Mouse (Mus musculus) stomach, embryonic 16.5 days (tissue): ENCODE data around the gene Bbof1. TPM values are rescaled to one million over a fixed set of nuclear protein-coding genes. Genes with fewer than 3 reads are reported as not detected.

Experiments
- ATAC-seq: fragments of 200-750 bp; cut with Nextera tagmentation; 2 replicates; pipeline ENCODE4 v1.8.0; 2017; ENCODE audit warnings: moderate number of reproducible peaks, moderate TSS enrichment; ENCODE audit not compliant: insufficient read depth, low FRiP score
- H3K27ac ChIP-seq: fragments of 300-500 bp; sonication (generic); 2 replicates; pipeline ENCODE4 v1.5.1; 2014; ENCODE audit warnings: low read length
- H3K27me3 ChIP-seq: fragments of 300-500 bp; sonication (generic); 2 replicates; pipeline ENCODE4 v1.6.1; 2014; ENCODE audit warnings: low read length, control low read depth, mixed read lengths; ENCODE audit not compliant: control insufficient read depth, insufficient read depth
- H3K36me3 ChIP-seq: fragments of 300-500 bp; sonication (generic); 2 replicates; pipeline ENCODE4 v1.6.1; 2014; ENCODE audit warnings: low read length; ENCODE audit not compliant: control insufficient read depth, insufficient read depth
- H3K4me1 ChIP-seq: fragments of 300-500 bp; sonication (generic); 2 replicates; pipeline ENCODE4 v1.6.1; 2014; ENCODE audit warnings: low read length, control low read depth, mixed read lengths; ENCODE audit not compliant: control insufficient read depth, insufficient read depth
- H3K4me2 ChIP-seq: fragments of 300-500 bp; sonication (generic); 2 replicates; pipeline ENCODE4 v1.6.1; 2014; ENCODE audit warnings: low read depth, low read length, mixed read lengths
- H3K4me3 ChIP-seq: fragments of 300-500 bp; sonication (generic); replicated peaks from 2 replicates; pipeline ENCODE4 v1.5.1; 2014; ENCODE audit warnings: mild to moderate bottlenecking, low read length
- H3K9ac ChIP-seq: fragments of 300-500 bp; sonication (generic); 2 replicates; pipeline ENCODE4 v1.6.1; 2014; ENCODE audit warnings: low read length
- H3K9me3 ChIP-seq: fragments of 300-500 bp; sonication (generic); replicated peaks from 2 replicates; pipeline ENCODE4 v1.6.1; 2016; ENCODE audit warnings: low read length, control low read depth; ENCODE audit not compliant: control insufficient read depth
- WGBS: fragments of 180-500 bp; shearing (Covaris S2); extraction: QIAGEN DNeasy Blood & Tissue Kit; methylation state at CpG from one replicate; pipeline ENCODE4 v1.1.7; 2014; 5-methylcytosine and 5-hydroxymethylcytosine counted together
- polyA plus RNA-seq: library from polyadenylated mRNA; unstranded; fragments of >200 nt; fragmentation: Nextera tagmentation; extraction: Ambion mirVana; gene quantifications from 2 replicates; pipeline ENCODE4 v1.2.1, GENCODE M21; 2015

Bbof1 gene
- polyA plus RNA-seq, 1 experiment from 2014 or later = 0.89 TPM

DNA sequence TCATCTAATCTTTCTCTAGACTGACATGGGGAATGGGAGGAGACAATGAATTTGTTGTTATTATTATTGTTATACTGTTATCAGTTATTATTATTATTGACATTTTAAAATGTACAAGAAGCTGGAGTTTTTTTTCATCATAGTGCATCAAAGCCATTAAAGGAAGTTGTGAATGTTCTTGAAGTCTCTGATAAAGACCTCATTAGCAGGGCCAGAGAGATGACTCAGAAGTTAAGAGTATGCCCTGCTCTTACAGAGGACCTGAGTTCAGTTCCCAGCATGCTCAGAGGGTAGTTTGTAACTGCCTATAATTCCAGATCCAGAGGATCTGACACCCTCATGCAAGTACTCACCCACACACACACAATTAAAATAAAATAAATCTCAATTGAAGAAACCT, 11.2 kb upstream of the Bbof1 start:
- no peaks in the 10 kb centered on the region for H3K9me3 ChIP-seq
- ATAC-seq = no peak
- H3K4me3 ChIP-seq = no peak overlapping the region
- H3K27me3 ChIP-seq = no peaks in the 10 kb centered on the region
- no peak overlapping the region; the same call in 1 of the 2 replicates for H3K27ac ChIP-seq
- no peaks in the 10 kb centered on the region for H3K36me3 ChIP-seq
- H3K9ac ChIP-seq = no peak overlapping the region
- H3K4me1 ChIP-seq = peaks cover 11% of the 10 kb centered on the region; the same call in 1 of the 2 replicates
- H3K4me2 ChIP-seq = no peak overlapping the region

DNA sequence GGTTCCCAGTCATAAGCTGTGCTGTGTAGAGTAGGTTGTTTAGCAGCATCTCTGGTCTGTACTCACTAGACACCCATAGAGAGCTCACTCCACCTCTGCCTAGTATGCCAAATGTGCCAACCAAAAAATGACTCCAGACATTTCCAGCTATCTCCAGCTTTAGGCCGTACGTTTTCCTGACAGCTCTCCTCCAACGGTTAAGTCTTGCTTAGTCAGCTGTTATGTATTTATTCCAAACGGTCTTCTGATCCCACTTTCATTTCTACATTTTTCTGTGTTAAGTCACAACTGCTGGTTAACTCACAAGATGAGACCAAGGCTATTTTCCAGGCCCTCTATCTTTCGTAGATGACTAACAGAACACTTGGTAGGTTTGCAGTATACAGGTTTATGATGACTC, 10.2 kb upstream of the Bbof1 start:
- Histone ChIP-seq H3K36me3 (no peaks in the 10 kb centered on the region), H3K4me1 (peaks cover 11% of the 10 kb centered on the region; the same call in 1 of the 2 replicates), H3K4me3 (no peak overlapping the region), H3K9ac (no peak overlapping the region), H3K27ac (0 out of 2 replicates have a peak overlapping the region, but pooled peaks have one; percentile 2), H3K4me2 (no peak overlapping the region), H3K9me3 (no peaks in the 10 kb centered on the region), H3K27me3 (no peaks in the 10 kb centered on the region)
- 67% methylated on average over 5 of the region's 5 CpGs for WGBS
- ATAC-seq = no peak

DNA sequence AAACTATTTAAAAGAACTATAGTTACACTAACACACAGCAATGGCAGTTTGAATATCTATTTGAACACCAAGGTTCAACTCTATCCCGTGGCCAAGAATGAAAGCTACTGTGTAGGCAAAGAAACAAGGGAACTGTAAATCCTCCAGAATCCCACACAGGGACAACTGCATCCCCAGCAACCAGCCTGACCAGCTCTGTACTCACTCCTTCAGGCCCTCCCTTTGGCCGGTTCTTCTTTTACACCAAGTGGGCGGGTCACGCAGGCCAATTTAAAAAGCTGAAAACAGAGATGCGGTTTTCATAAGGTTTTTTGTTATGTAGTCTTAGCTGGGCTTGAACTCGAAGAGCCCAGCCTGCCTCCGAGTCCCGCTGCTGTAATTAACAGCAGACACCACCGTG, 9.7 kb upstream of the Bbof1 start:
- Histone ChIP-seq H3K4me2 (0 out of 2 replicates have a peak overlapping the region, but pooled peaks have one; percentile 7), H3K36me3 (no peaks in the 10 kb centered on the region), H3K4me1 (peaks cover 11% of the 10 kb centered on the region; the same call in 1 of the 2 replicates), H3K27me3 (no peaks in the 10 kb centered on the region), H3K9me3 (no peaks in the 10 kb centered on the region), H3K9ac (peak overlapping the region; percentile 1; the same call in 1 of the 2 replicates), H3K4me3 (no peak overlapping the region), H3K27ac (peak overlapping the region; percentile 65)
- WGBS = 63% methylated on average over 9 of the region's 9 CpGs
- no peak for ATAC-seq

DNA sequence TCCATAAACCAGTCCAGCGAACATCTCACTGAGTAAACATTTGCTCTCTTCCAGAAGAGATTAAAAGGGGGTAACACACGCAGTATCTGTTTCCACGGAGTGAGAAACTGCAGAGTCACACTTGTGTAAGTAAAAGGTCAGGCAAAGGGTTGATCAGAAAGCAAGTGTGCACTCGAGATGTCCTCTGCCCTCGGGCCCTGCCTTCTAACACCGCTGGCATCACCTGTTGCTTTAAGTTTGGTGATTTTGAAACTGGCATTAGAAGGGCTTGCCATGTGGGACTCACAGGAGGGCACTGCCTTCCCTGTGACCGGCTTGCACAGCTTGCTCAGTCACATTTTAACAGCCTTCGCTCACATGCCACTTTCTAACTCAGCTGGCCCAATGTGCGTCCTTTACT, 9.2 kb upstream of the Bbof1 start:
- Histone ChIP-seq H3K4me2 (no peak overlapping the region), H3K4me1 (peaks cover 11% of the 10 kb centered on the region; the same call in 1 of the 2 replicates), H3K36me3 (no peaks in the 10 kb centered on the region), H3K27me3 (no peaks in the 10 kb centered on the region), H3K9ac (peak overlapping the region; percentile 12; the same call in 1 of the 2 replicates), H3K27ac (peak overlapping the region; percentile 65), H3K9me3 (no peaks in the 10 kb centered on the region), H3K4me3 (no peak overlapping the region)
- ATAC-seq = no peak
- WGBS = 51% methylated on average over 9 of the region's 9 CpGs

DNA sequence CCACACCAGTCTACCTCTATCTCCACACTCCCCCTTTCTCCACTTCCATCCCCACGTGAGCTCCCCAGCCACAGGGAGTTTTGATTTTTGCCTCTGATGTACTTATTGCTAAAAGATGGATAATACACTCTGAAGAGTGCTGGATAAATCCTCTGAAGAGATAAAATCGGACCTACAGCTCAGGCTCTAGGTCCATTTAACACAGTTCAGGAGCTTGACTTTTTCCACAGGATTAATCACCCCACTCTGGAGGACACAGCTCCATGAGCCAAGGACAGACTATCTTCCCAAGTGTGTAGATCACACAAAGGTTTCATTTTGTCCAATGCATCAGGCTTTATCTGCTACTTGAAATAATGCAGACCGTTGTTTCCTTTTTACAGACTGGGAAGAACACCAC, 8.8 kb upstream of the Bbof1 start:
- Histone ChIP-seq H3K27me3 (no peaks in the 10 kb centered on the region), H3K9ac (0 out of 2 replicates have a peak overlapping the region, but pooled peaks have one; percentile 12), H3K4me2 (no peak overlapping the region), H3K4me1 (peaks cover 11% of the 10 kb centered on the region; the same call in 1 of the 2 replicates), H3K36me3 (no peaks in the 10 kb centered on the region), H3K27ac (peak overlapping the region; percentile 65), H3K4me3 (no peak overlapping the region), H3K9me3 (no peaks in the 10 kb centered on the region)
- 54% methylated on average over 3 of the region's 3 CpGs for WGBS
- no peak for ATAC-seq

DNA sequence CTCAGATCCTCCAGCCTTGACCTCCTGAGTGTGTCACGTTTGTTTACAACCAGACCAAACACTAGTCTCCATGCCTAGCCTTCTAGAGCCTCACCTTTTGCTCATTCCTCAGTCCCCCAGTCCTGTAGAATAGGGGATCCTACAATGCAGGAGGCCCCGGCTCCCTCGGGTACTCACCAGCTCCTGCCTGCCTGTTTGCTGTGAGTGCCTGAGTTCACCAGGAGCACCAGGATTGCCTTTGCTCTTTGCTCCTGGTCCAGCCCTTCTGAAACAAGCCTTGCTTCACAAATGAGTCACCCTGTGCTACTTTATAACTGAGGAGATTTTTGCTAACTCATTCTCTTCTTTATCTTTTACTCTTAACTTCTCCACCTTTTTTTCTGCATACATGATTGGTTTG, 8.2 kb upstream of the Bbof1 start:
- Histone ChIP-seq H3K4me2 (no peak overlapping the region), H3K4me3 (no peak overlapping the region), H3K36me3 (no peaks in the 10 kb centered on the region), H3K27ac (peak overlapping the region; percentile 64), H3K4me1 (peaks cover 11% of the 10 kb centered on the region; the same call in 1 of the 2 replicates), H3K27me3 (no peaks in the 10 kb centered on the region), H3K9ac (no peak overlapping the region), H3K9me3 (no peaks in the 10 kb centered on the region)
- WGBS = 22% methylated on average over 3 of the region's 3 CpGs
- ATAC-seq = peak; percentile 68; the same call in 1 of the 2 replicates

DNA sequence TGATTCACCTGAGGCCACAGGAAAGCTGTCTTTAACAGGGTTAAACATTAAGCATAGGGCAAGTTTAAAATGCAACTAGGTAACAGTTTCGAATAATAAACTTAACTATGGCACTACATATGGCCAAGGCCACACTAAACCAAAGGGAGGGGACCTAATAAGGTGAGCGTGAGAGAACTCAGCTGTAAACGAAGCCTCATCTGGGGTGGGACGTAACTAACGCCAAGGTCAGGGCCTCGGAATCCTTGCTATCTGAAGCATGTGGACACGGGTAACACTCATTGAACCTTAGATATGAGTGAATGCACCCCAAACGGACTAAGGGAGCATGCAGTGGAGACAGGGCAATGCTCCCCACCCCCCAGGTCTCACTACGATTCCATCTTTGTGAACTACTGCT, 5.9 kb upstream of the Bbof1 start:
- H3K4me3 ChIP-seq = no peak overlapping the region
- H3K27ac ChIP-seq = no peak overlapping the region
- no peak overlapping the region for H3K9ac ChIP-seq
- no peak overlapping the region for H3K4me2 ChIP-seq
- 64% methylated on average over 9 of the region's 9 CpGs for WGBS
- H3K36me3 ChIP-seq = no peaks in the 10 kb centered on the region
- no peaks in the 10 kb centered on the region for H3K27me3 ChIP-seq
- peaks cover 11% of the 10 kb centered on the region; the same call in 1 of the 2 replicates for H3K4me1 ChIP-seq
- no peaks in the 10 kb centered on the region for H3K9me3 ChIP-seq
- no peak for ATAC-seq

DNA sequence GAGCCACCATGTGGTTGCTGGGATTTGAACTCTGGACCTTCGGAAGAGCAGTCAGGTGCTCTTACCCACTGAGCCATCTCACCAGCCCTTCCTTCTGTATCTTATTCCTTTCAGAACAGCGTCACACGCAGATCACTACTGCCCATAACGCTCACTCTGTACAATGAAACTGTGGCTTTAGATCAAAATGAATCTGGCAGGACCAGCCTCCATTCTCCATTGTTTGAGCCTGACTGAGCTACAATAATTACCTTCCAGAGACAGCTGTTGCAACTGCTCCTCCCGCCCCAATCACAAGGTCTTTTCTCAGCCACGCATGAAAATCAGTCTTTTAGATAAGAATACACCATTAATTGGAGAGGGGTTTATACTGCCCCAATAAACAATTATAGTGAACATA, 4.3 kb upstream of the Bbof1 start:
- no peak for ATAC-seq

DNA sequence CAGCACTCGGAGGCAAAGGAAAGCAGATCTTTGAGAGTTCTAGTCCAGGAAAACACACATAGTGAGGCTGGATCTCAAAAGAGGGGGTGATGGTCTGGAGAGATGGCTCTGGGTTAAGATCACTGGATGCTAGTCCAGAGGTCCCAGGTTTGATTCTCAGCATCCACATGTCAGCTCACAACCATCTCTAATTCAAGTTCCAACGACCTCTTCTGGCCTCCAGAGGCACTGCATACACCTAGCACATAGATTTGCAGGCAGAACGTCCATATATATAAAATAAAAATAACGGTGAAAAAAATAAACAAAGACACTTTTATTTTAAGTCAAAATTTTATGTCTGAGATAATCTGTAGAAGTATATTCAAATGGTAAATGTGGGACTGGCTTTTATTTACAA, 1.6 kb upstream of the Bbof1 start:
- H3K27me3 ChIP-seq = no peaks in the 10 kb centered on the region
- no peak overlapping the region for H3K9ac ChIP-seq
- H3K27ac ChIP-seq = no peak overlapping the region
- ATAC-seq = no peak
- no peak overlapping the region for H3K4me2 ChIP-seq
- H3K4me1 ChIP-seq = peaks cover 2% of the 10 kb centered on the region; the same call in 1 of the 2 replicates
- WGBS = 54% methylated on average over 4 of the region's 4 CpGs
- H3K9me3 ChIP-seq = no peaks in the 10 kb centered on the region
- no peaks in the 10 kb centered on the region for H3K36me3 ChIP-seq
- no peak overlapping the region for H3K4me3 ChIP-seq

More for the DNA sequence above, 4.3 kb upstream of the Bbof1 start:
- no peaks in the 10 kb centered on the region for H3K27me3 ChIP-seq
- no peak overlapping the region for H3K27ac ChIP-seq
- no peak overlapping the region for H3K9ac ChIP-seq
- H3K4me2 ChIP-seq = no peak overlapping the region
- WGBS = 87% methylated on average over 6 of the region's 6 CpGs
- H3K36me3 ChIP-seq = no peaks in the 10 kb centered on the region
- H3K9me3 ChIP-seq = no peaks in the 10 kb centered on the region
- no peak overlapping the region for H3K4me3 ChIP-seq
- peaks cover 8% of the 10 kb centered on the region; the same call in 1 of the 2 replicates for H3K4me1 ChIP-seq
